Mouse (Mus musculus) liver, adult 2 months (tissue): ENCODE results near the gene Castor2.

ENCODE experiments used
- CTCF ChIP-seq: fragments of 200-500 bp; IDR thresholded peaks from 2 replicates; pipeline ENCODE4 v1.5.1; 2011; ENCODE audit warnings: low read depth, low read length, control low read depth
- POLR2A ChIP-seq: fragments of 200-500 bp; IDR thresholded peaks from 2 replicates; pipeline ENCODE4 v1.6.1; 2011; ENCODE audit warnings: low read length, control low read depth; ENCODE audit not compliant: insufficient read depth; ENCODE audit errors: extremely low read depth

DNA sequence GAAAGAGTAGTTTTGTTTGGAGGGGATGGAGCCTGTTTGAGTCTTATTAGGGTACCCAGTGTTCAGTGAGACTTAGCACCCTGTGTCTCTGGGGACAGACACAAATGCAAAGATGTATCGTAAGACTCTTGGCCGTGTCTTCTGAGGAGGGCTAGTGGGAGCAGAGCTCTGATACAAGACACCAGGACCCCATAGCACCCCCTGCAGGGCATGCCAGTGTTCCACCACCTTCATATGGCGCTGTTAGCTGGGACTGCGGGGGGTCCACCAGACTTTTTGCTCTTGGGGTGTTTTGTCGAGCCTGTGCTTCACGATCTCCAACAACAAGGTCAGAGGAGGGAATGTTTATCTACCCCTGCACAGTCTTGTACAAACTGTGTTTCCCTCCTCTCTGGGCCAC lies 39.9 kb downstream of the Castor2 start:
- TF ChIP-seq CTCF (0 out of 2 replicates have a peak, but pooled peaks have one; percentile 13), POLR2A (no peak)
